Mouse (Mus musculus): ENCODE results near the gene Lactb.

DNA sequence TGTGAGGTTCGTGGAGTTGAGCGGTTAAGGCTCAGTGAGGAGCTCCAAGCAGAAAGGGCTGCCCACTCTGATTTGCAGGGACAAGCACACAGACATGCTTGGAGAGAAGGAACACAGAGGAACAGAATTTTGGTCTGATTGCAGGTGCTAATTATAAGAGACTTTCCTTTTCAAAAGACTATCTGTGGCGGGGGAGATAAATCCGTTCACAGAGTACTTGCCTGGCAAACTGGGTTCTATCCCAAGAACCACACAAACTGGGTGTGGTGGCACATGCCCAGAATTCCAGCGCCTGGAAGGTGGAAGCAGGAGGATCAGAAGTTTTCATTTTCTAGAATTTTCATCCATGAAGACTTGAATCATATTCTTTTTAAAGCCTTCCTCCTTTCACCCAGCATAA lies 1.8 kb upstream of the Lactb start:
- TF ChIP-seq CTCF (IDR thresholded peaks at IDR 0.05 in 2 of 3, conservative IDR thresholded peaks at IDR 0.05 in 1 of 3; ENCODE audit: control insufficient read depth in 1 of 3, insufficient read depth in 1 of 3, low read depth in 2 of 3, low read length in 3 of 3, poor library complexity in 1 of 3, severe bottlenecking in 1 of 3) (no peak), POLR2A (IDR thresholded peaks at IDR 0.05; ENCODE audit: control insufficient read depth in 1 of 2, insufficient read depth in 1 of 2, low read depth in 1 of 2, low read length in 2 of 2, poor library complexity in 1 of 2) (no peak), GATA1 (IDR thresholded peaks at IDR 0.05; ENCODE audit: low read depth, low read length) (no peak), NELFE (IDR thresholded peaks at IDR 0.05; ENCODE audit: low read depth, low read length) (no peak), E2F4 (IDR thresholded peaks at IDR 0.05; ENCODE audit: borderline replicate concordance, low read depth, low read length) (no peak), USF2 (IDR thresholded peaks at IDR 0.05; ENCODE audit: borderline replicate concordance in 1 of 2, insufficient read depth in 1 of 2, low read depth in 1 of 2, low read length in 2 of 2) (no peak)
